Mouse (Mus musculus): ENCODE measurements at regions not wholly inside any gene's neighbourhood (a gene's known extent, or its start where the extent isn't known, plus 50 kb on each side); places are given as distances from the start of the nearest gene placed in this dataset.

- no peak for TF ChIP-seq CTCF (IDR thresholded peaks at IDR 0.05; ENCODE audit: low read depth, low read length)
- TF ChIP-seq EP300 (IDR thresholded peaks at IDR 0.05; ENCODE audit: insufficient read depth, low read depth, low read length), result no peak
Observed at GRCm38 (mm10) chr10:9130061-9130460, 244.2 kb upstream of the Sash1 start.

All from ES-Bruce4 (cell line).